In genomic region chr3:55055038-55055746, GRCm38 (mm10) we compare ENCODE assay signal across 7 mouse cellular contexts. TPM values are rescaled to one million over a fixed set of nuclear protein-coding genes. Genes with fewer than 3 reads are reported as not detected.
DNase-seq lines count a peak whose midpoint lies in the region; ATAC-seq and TF ChIP-seq lines count a peak whose summit lies in the region.

TSS of gene Ccna1 (minus strand) at chr3:55055501.

- H3K4me2 ChIP-seq in heart, embryonic 11.5 days, result peak within 1 kb of the TSS; percentile 98
- peak within 1 kb of the TSS; percentile 99 for H3K4me2 ChIP-seq in limb, embryonic 15.5 days
- H3K4me2 ChIP-seq in midbrain, postnatal 0 days (ENCODE audit: low read depth, low read length, poor library complexity, severe bottlenecking), result peak within 1 kb of the TSS; percentile 97

- H3K36me3 ChIP-seq in heart, embryonic 11.5 days (ENCODE audit: control insufficient read depth, insufficient read depth, low read length), result no peaks in the 10 kb centered on the region
- H3K36me3 ChIP-seq in limb, embryonic 15.5 days, result no peaks in the 10 kb centered on the region
- no peaks in the 10 kb centered on the region for H3K36me3 ChIP-seq in midbrain, postnatal 0 days (ENCODE audit: insufficient read depth, low read length)
- no peaks in the 10 kb centered on the region for H3K36me3 ChIP-seq in thymus, adult 2 months (ENCODE audit: control insufficient read depth, insufficient read depth, low read length)

- no peak for TF ChIP-seq CTCF in embryonic fibroblast, embryonic 13.5 days (IDR thresholded peaks at IDR 0.05; ENCODE audit: borderline replicate concordance, insufficient read depth, low read length)
- TF ChIP-seq CTCF in midbrain, postnatal 0 days (IDR thresholded peaks at IDR 0.05), result no peak
- no peak for TF ChIP-seq CTCF in thymus, adult 2 months (IDR thresholded peaks at IDR 0.05; ENCODE audit: borderline replicate concordance, control insufficient read depth, extremely low read depth, insufficient read depth, low read length, poor library complexity)

- no peaks in the 10 kb centered on the region for H3K4me1 ChIP-seq in embryonic fibroblast, embryonic 13.5 days (ENCODE audit: control insufficient read depth, insufficient read depth, low read length)
- peaks cover 3% of the 10 kb centered on the region; the same call in 1 of the 2 replicates for H3K4me1 ChIP-seq in heart, embryonic 11.5 days (ENCODE audit: control insufficient read depth, insufficient read depth, low read length)
- peaks cover 13% of the 10 kb centered on the region for H3K4me1 ChIP-seq in limb, embryonic 15.5 days
- peaks cover 3% of the 10 kb centered on the region; the same call in 1 of the 2 replicates for H3K4me1 ChIP-seq in midbrain, postnatal 0 days (ENCODE audit: insufficient read depth, low read length)
- no peaks in the 10 kb centered on the region for H3K4me1 ChIP-seq in thymus, adult 2 months (replicated peaks; ENCODE audit: control insufficient read depth, insufficient read depth, low read length)

- peak; percentile 17 for DNase-seq in cerebellum, adult 11 months
- peak; percentile 42 for DNase-seq in kidney, adult 9 months
- DNase-seq in midbrain, postnatal 0 days (ENCODE audit: low spot score), result peak; percentile 75
- peak; percentile 3 for DNase-seq in thymus, adult 2 months

- TF ChIP-seq POLR2A in embryonic fibroblast, embryonic 13.5 days (IDR thresholded peaks at IDR 0.05; ENCODE audit: low read depth, low read length), result no peak
- TF ChIP-seq POLR2A in thymus, adult 2 months (IDR thresholded peaks at IDR 0.05; ENCODE audit: control insufficient read depth, extremely low read depth, insufficient read depth, low read length, poor library complexity), result no peak

- peaks cover 30% of the 10 kb centered on the region for H3K27me3 ChIP-seq in heart, embryonic 11.5 days (ENCODE audit: control insufficient read depth, insufficient read depth, low read length)
- peaks cover 41% of the 10 kb centered on the region for H3K27me3 ChIP-seq in limb, embryonic 15.5 days
- H3K27me3 ChIP-seq in midbrain, postnatal 0 days (ENCODE audit: insufficient read depth, low read length), result no peaks in the 10 kb centered on the region
- H3K27me3 ChIP-seq in thymus, adult 2 months (ENCODE audit: control insufficient read depth, insufficient read depth, low read length), result peaks cover 3% of the 10 kb centered on the region; the same call in 1 of the 2 replicates

- peak within 1 kb of the TSS; percentile 55 for H3K4me3 ChIP-seq in embryonic fibroblast, embryonic 13.5 days (ENCODE audit: insufficient read depth, low read length)
- H3K4me3 ChIP-seq in heart, embryonic 11.5 days (ENCODE audit: low read depth, low read length), result peak within 1 kb of the TSS; percentile 47
- peak within 1 kb of the TSS; percentile 59 for H3K4me3 ChIP-seq in limb, embryonic 15.5 days
- peak within 1 kb of the TSS; percentile 65 for H3K4me3 ChIP-seq in midbrain, postnatal 0 days (ENCODE audit: low read depth, low read length)
- no peak within 1 kb of the TSS for H3K4me3 ChIP-seq in thymus, adult 2 months (ENCODE audit: control insufficient read depth, insufficient read depth, low read length)

- H3K27ac ChIP-seq in embryonic fibroblast, embryonic 13.5 days (ENCODE audit: insufficient read depth, low read length), result no peak within 1 kb of the TSS
- no peak within 1 kb of the TSS for H3K27ac ChIP-seq in heart, embryonic 11.5 days (ENCODE audit: low read depth, low read length)
- H3K27ac ChIP-seq in limb, embryonic 15.5 days, result no peak within 1 kb of the TSS
- H3K27ac ChIP-seq in midbrain, postnatal 0 days (ENCODE audit: low read depth, low read length), result peak within 1 kb of the TSS; percentile 43; the same call in 1 of the 2 replicates
- no peak within 1 kb of the TSS for H3K27ac ChIP-seq in thymus, adult 2 months (ENCODE audit: control insufficient read depth, insufficient read depth, low read length)

- peak within 1 kb of the TSS; percentile 67 for H3K9ac ChIP-seq in heart, embryonic 11.5 days (ENCODE audit: low read depth, low read length)
- H3K9ac ChIP-seq in limb, embryonic 15.5 days, result peak within 1 kb of the TSS; percentile 31; the same call in 1 of the 2 replicates
- H3K9ac ChIP-seq in midbrain, postnatal 0 days (replicated peaks; ENCODE audit: low read length, poor library complexity, severe bottlenecking), result peak within 1 kb of the TSS; percentile 72

- no peaks in the 10 kb centered on the region for H3K9me3 ChIP-seq in heart, embryonic 11.5 days (replicated peaks; ENCODE audit: control insufficient read depth, low read length)
- no peaks in the 10 kb centered on the region for H3K9me3 ChIP-seq in limb, embryonic 15.5 days
- no peaks in the 10 kb centered on the region for H3K9me3 ChIP-seq in midbrain, postnatal 0 days (ENCODE audit: low read length)

- ATAC-seq in heart, embryonic 11.5 days (replicated peaks; ENCODE audit: insufficient number of reproducible peaks, low FRiP score, low TSS enrichment), result peak; percentile 77
- ATAC-seq in limb, embryonic 15.5 days (ENCODE audit: insufficient number of reproducible peaks, low FRiP score, low TSS enrichment, low read depth), result peak; percentile 85
- peak; percentile 89 for ATAC-seq in midbrain, postnatal 0 days (ENCODE audit: low FRiP score)

- under 1% methylated on average over 61 of the region's 73 CpGs for WGBS in heart, embryonic 11.5 days (ENCODE audit: insufficient replicate concordance)
- under 1% methylated on average over 66 of the region's 73 CpGs for WGBS in limb, embryonic 15.5 days
- under 1% methylated on average over 70 of the region's 73 CpGs for WGBS in midbrain, postnatal 0 days
- WGBS in thymus, adult 2 months, result 4% methylated on average over 73 of the region's 73 CpGs

RNA-seq across cellular contexts. Expression of gene Ccna1, which starts in this region (rescaled TPM):
- 0.70 TPM in 1 of 2 replicates, not detected in the other for polyA plus RNA-seq in embryonic fibroblast, embryonic 13.5 days (2011; ENCODE audit: insufficient read length, low read depth, missing spikeins)
- 0.94 and 1.2 TPM in 2 replicates for polyA plus RNA-seq in heart, embryonic 11.5 days (2014; fragmentation: Nextera tagmentation; extraction: Ambion mirVana)
- 1.4 and 1.5 TPM in 2 replicates for polyA plus RNA-seq in limb, embryonic 15.5 days (2015; fragmentation: Nextera tagmentation; extraction: Ambion mirVana)
- 1.2 and 3.6 TPM in 2 replicates for total RNA-seq in midbrain, postnatal 0 days (2014; rRNA removed)
- 2.6 and 2.9 TPM in 2 replicates for polyA plus RNA-seq in midbrain, postnatal 0 days (2015; fragmentation: Nextera tagmentation; extraction: Ambion mirVana)
- 0.94 TPM in 1 of 2 replicates, not detected in the other for polyA plus RNA-seq in thymus, adult 2 months (2012; rRNA removed)

Comparison
In these comparisons a context has a peak if more than half of its experiments do, and no peak if none do; other contexts are left out.
1. Peak in DNase-seq in thymus, adult 2 months; RNA of the gene not detected or under 1 TPM.
2. DNase-seq: peak in every context shown above with its lines; median percentile 75 in midbrain, postnatal 0 days; 42 in kidney, adult 9 months; 17 in cerebellum, adult 11 months; 3 in thymus, adult 2 months.